ENCODE assay signal across 20 mouse cellular contexts in the genomic region with DNA sequence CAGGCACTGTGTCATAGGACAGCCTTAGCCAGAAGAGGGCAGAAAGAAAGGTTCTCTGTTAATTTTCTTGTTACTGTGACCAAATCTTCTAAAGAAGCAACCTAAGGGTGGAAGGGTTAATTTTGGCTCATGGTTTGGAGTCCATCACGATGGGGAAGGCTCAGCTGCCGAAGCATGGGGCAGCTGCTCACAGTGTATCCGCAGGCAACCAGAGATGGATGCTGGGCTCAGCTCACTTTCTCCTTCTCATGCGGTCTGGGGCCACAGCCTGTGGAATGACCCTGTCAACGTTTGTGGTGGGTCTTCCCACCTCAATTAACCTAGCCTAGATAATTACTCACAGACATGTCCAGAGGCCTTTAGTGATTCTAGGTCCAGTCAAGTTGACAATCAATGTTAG.
A peak's percentile ranks its signal among the peaks of the same experiment; 100 is the strongest.
DNase-seq lines count a peak whose midpoint lies in the region; ATAC-seq and TF ChIP-seq lines count a peak whose summit lies in the region.
"Had no signal": no experiment of that assay in that cellular context is flagged by ENCODE, and none has a peak within 500 bp of the region (broad histone marks: within the 10 kb centered on the region; RNA-seq: fewer than 3 reads in every experiment).

No protein-coding gene starts in this region.

- TF ChIP-seq CTCF in left cerebral cortex, adult 2 months (IDR thresholded peaks at IDR 0.05): no peak

- H3K4me3 ChIP-seq in left cerebral cortex, adult 2 months: no peak overlapping the region
- H3K4me3 ChIP-seq: embryonic facial prominence, embryonic 10.5 days; embryonic facial prominence, embryonic 12.5 days; forebrain, embryonic 13.5 days; forebrain, embryonic 15.5 days had no signal

- intact Hi-C loops in left cerebral cortex, adult 2 months (cut with DNase I): no loop called here
- intact Hi-C loops in left cerebral cortex, postnatal 10 days (cut with DNase I): no loop called here

- no peak for ATAC-seq in CD4-positive, CD25-positive, alpha-beta regulatory T cell, adult 4 months
- ATAC-seq: forebrain, embryonic 13.5 days; forebrain, embryonic 15.5 days; forebrain, postnatal 0 days had no signal

- H3K27ac ChIP-seq in left cerebral cortex, adult 2 months: peak overlapping the region; percentile 44
- H3K27ac ChIP-seq: embryonic facial prominence, embryonic 10.5 days; embryonic facial prominence, embryonic 12.5 days; forebrain, embryonic 13.5 days; forebrain, embryonic 15.5 days had no signal

- peak; percentile 59 for DNase-seq in heart, adult 11 months
- DNase-seq in heart, adult 9 months (ENCODE audit: low spot score in 2 of 2): no peak
- no peak for DNase-seq in left cerebral cortex, adult 2 months (ENCODE audit: extremely low spot score in 1 of 2, low spot score in 2 of 2)
- no peak for DNase-seq in left cerebral cortex, postnatal 10 days (ENCODE audit: extremely low spot score in 1 of 2, low spot score in 2 of 2)
- DNase-seq in adipocyte (ENCODE audit: low spot score): peak; percentile 6
- DNase-seq: adrenal gland, adult 8-10 months; adrenal gland, postnatal 14 days; adrenal gland, postnatal 36 days; B cell, adult 2 months; cerebellum, adult 11-12 months; cerebellum, adult 2 months; cerebellum, adult 9-10 months; cerebellum, postnatal 10 days; cerebellum, postnatal 25 days; forebrain, postnatal 0 days had no signal

Comparison
In these comparisons a context has a peak if more than half of its experiments do, and no peak if none do; other contexts are left out.
1. DNase-seq: peak in heart, adult 11 months (single experiment) and adipocyte (single experiment); none in heart, adult 9 months (0 of 2), left cerebral cortex, adult 2 months (0 of 2) and left cerebral cortex, postnatal 10 days (0 of 2).